Mouse (Mus musculus): ENCODE results near the gene Fam172a. TPM values are rescaled to one million over a fixed set of nuclear protein-coding genes. Genes with fewer than 3 reads are reported as not detected.

Fam172a gene
- polyA plus RNA-seq, 1 experiment from 2014 or later = 29.6 TPM

- DNase-seq (ENCODE audit: extremely low spot score, low spot score) = peak; percentile 16
- Histone ChIP-seq H3K9me3 (no peaks in the 10 kb centered on the region), H3K4me1 (peaks cover 61% of the 10 kb centered on the region), H3K27ac (peak overlapping the region; percentile 89), H3K36me3 (replicated peaks) (no peaks in the 10 kb centered on the region), H3K4me3 (peak overlapping the region; percentile 54), H3K27me3 (ENCODE audit: poor library complexity, severe bottlenecking) (peaks cover 100% of the 10 kb centered on the region)
- 0% methylated on average over 1 of the region's 1 CpGs for WGBS
Measured at GRCm38 (mm10) chr13:78178021-78178420, 476.2 kb downstream of the Fam172a start.

GRCm38 (mm10) chr13:78178771-78179170 lies 476.9 kb downstream of the Fam172a start:
- Histone ChIP-seq H3K27me3 (ENCODE audit: poor library complexity, severe bottlenecking) (peaks cover 100% of the 10 kb centered on the region), H3K4me1 (peaks cover 68% of the 10 kb centered on the region), H3K4me3 (peak overlapping the region; percentile 54), H3K27ac (peak overlapping the region; percentile 89), H3K9me3 (no peaks in the 10 kb centered on the region), H3K36me3 (replicated peaks) (no peaks in the 10 kb centered on the region)
- WGBS = 6% methylated on average over 5 of the region's 5 CpGs
- peak; percentile 13 for DNase-seq (ENCODE audit: extremely low spot score, low spot score)

GRCm38 (mm10) chr13:78179312-78180097 lies 477.7 kb downstream of the Fam172a start:
- Histone ChIP-seq H3K4me3 (peak overlapping the region; percentile 54), H3K9me3 (no peaks in the 10 kb centered on the region), H3K27ac (peak overlapping the region; percentile 89), H3K27me3 (ENCODE audit: poor library complexity, severe bottlenecking) (peaks cover 100% of the 10 kb centered on the region), H3K4me1 (peaks cover 76% of the 10 kb centered on the region), H3K36me3 (replicated peaks) (no peaks in the 10 kb centered on the region)
- WGBS = under 1% methylated on average over 38 of the region's 38 CpGs
- peak; percentile 78 for DNase-seq (ENCODE audit: extremely low spot score, low spot score)

GRCm38 (mm10) chr13:78180261-78180660 lies 478.4 kb downstream of the Fam172a start:
- H3K27ac ChIP-seq = peak overlapping the region; percentile 89
- H3K36me3 ChIP-seq (replicated peaks) = no peaks in the 10 kb centered on the region
- no peaks in the 10 kb centered on the region for H3K9me3 ChIP-seq
- DNase-seq (ENCODE audit: extremely low spot score, low spot score) = peak; percentile 12
- peaks cover 77% of the 10 kb centered on the region for H3K4me1 ChIP-seq
- peaks cover 100% of the 10 kb centered on the region for H3K27me3 ChIP-seq (ENCODE audit: poor library complexity, severe bottlenecking)
- peak overlapping the region; percentile 54 for H3K4me3 ChIP-seq
- WGBS = 15% methylated on average over 3 of the region's 3 CpGs

- Histone ChIP-seq H3K27ac (peak overlapping the region; percentile 89), H3K9me3 (no peaks in the 10 kb centered on the region), H3K36me3 (replicated peaks) (peaks cover 2% of the 10 kb centered on the region), H3K27me3 (ENCODE audit: poor library complexity, severe bottlenecking) (peaks cover 100% of the 10 kb centered on the region), H3K4me1 (peaks cover 81% of the 10 kb centered on the region), H3K4me3 (peak overlapping the region; percentile 54)
- WGBS = under 1% methylated on average over 44 of the region's 44 CpGs
- DNase-seq (ENCODE audit: extremely low spot score, low spot score) = peak; percentile 52
Measured at GRCm38 (mm10) chr13:78181071-78181929, 479.5 kb downstream of the Fam172a start.

GRCm38 (mm10) chr13:78181930-78182558 lies 480.2 kb downstream of the Fam172a start:
- peaks cover 100% of the 10 kb centered on the region for H3K27me3 ChIP-seq (ENCODE audit: poor library complexity, severe bottlenecking)
- DNase-seq (ENCODE audit: extremely low spot score, low spot score) = peak; percentile 26
- H3K4me1 ChIP-seq = peaks cover 87% of the 10 kb centered on the region
- H3K27ac ChIP-seq = peak overlapping the region; percentile 89
- 1% methylated on average over 14 of the region's 14 CpGs for WGBS
- H3K36me3 ChIP-seq (replicated peaks) = peaks cover 8% of the 10 kb centered on the region
- H3K4me3 ChIP-seq = peak overlapping the region; percentile 54
- H3K9me3 ChIP-seq = no peaks in the 10 kb centered on the region

GRCm38 (mm10) chr13:78183004-78183403 lies 481.2 kb downstream of the Fam172a start:
- H3K36me3 ChIP-seq (replicated peaks) = peaks cover 16% of the 10 kb centered on the region
- peak overlapping the region; percentile 54 for H3K4me3 ChIP-seq
- peak overlapping the region; percentile 89 for H3K27ac ChIP-seq
- WGBS = 4% methylated on average over 5 of the region's 5 CpGs
- peaks cover 96% of the 10 kb centered on the region for H3K4me1 ChIP-seq
- H3K27me3 ChIP-seq (ENCODE audit: poor library complexity, severe bottlenecking) = peaks cover 100% of the 10 kb centered on the region
- DNase-seq (ENCODE audit: extremely low spot score, low spot score) = peak; percentile 22
- H3K9me3 ChIP-seq = no peaks in the 10 kb centered on the region

GRCm38 (mm10) chr13:78183986-78184385 lies 482.2 kb downstream of the Fam172a start:
- Histone ChIP-seq H3K4me1 (peaks cover 97% of the 10 kb centered on the region), H3K27me3 (ENCODE audit: poor library complexity, severe bottlenecking) (peaks cover 100% of the 10 kb centered on the region), H3K27ac (peak overlapping the region; percentile 89), H3K4me3 (peak overlapping the region; percentile 54), H3K36me3 (replicated peaks) (peaks cover 24% of the 10 kb centered on the region), H3K9me3 (no peaks in the 10 kb centered on the region)
- DNase-seq (ENCODE audit: extremely low spot score, low spot score) = peak; percentile 53
- 4% methylated on average over 5 of the region's 5 CpGs for WGBS

GRCm38 (mm10) chr13:78184786-78185466 lies 483.1 kb downstream of the Fam172a start:
- Histone ChIP-seq H3K4me3 (peak overlapping the region; percentile 54; the same call in 1 of the 2 replicates), H3K9me3 (no peaks in the 10 kb centered on the region), H3K27me3 (ENCODE audit: poor library complexity, severe bottlenecking) (peaks cover 100% of the 10 kb centered on the region), H3K4me1 (peaks cover 93% of the 10 kb centered on the region), H3K36me3 (replicated peaks) (peaks cover 32% of the 10 kb centered on the region), H3K27ac (peak overlapping the region; percentile 89)
- peak; percentile 32 for DNase-seq (ENCODE audit: extremely low spot score, low spot score)
- WGBS = 3% methylated on average over 14 of the region's 14 CpGs

- Histone ChIP-seq H3K27me3 (ENCODE audit: poor library complexity, severe bottlenecking) (peaks cover 100% of the 10 kb centered on the region), H3K36me3 (replicated peaks) (peaks cover 47% of the 10 kb centered on the region), H3K4me1 (peaks cover 94% of the 10 kb centered on the region), H3K9me3 (no peaks in the 10 kb centered on the region), H3K4me3 (peak overlapping the region; percentile 12; the same call in 1 of the 2 replicates), H3K27ac (peak overlapping the region; percentile 89)
- 12% methylated on average over 12 of the region's 12 CpGs for WGBS
- peak; percentile 55 for DNase-seq (ENCODE audit: extremely low spot score, low spot score)
Measured at GRCm38 (mm10) chr13:78186340-78186946, 484.6 kb downstream of the Fam172a start.

- no peaks in the 10 kb centered on the region for H3K9me3 ChIP-seq
- H3K27ac ChIP-seq = peak overlapping the region; percentile 89; the same call in 1 of the 2 replicates
- peaks cover 100% of the 10 kb centered on the region for H3K27me3 ChIP-seq (ENCODE audit: poor library complexity, severe bottlenecking)
- WGBS = 39% methylated on average over 5 of the region's 5 CpGs
- H3K4me3 ChIP-seq = peak overlapping the region; percentile 26; the same call in 1 of the 2 replicates
- DNase-seq (ENCODE audit: extremely low spot score, low spot score) = peak; percentile 14
- H3K36me3 ChIP-seq (replicated peaks) = peaks cover 61% of the 10 kb centered on the region
- peaks cover 94% of the 10 kb centered on the region for H3K4me1 ChIP-seq
Measured at GRCm38 (mm10) chr13:78187833-78188232, 486.0 kb downstream of the Fam172a start.

Data from forebrain, embryonic 10.5 days (tissue).